Mouse (Mus musculus) myocyte (in vitro differentiated cells): ENCODE results near the gene Ube2d1. TPM values are rescaled to one million over a fixed set of nuclear protein-coding genes. Genes with fewer than 3 reads are reported as not detected.

Experiments used
- H3K27me3 ChIP-seq: one replicate; pipeline ENCODE4 v1.6.1; 2011; ENCODE audit not compliant: control insufficient read depth, insufficient read depth, insufficient read length
- H3K36me3 ChIP-seq: one replicate; pipeline ENCODE4 v1.6.1; 2011; ENCODE audit not compliant: control insufficient read depth, insufficient read depth
- H3K4me2 ChIP-seq: one replicate; pipeline ENCODE4 v1.6.1; 2011; ENCODE audit warnings: low read depth, control low read depth
- H3K4me3 ChIP-seq: one replicate; pipeline ENCODE4 v1.5.1; 2011; ENCODE audit warnings: mild to moderate bottlenecking, control low read depth, moderate library complexity
- H3K79me2 ChIP-seq: one replicate; pipeline ENCODE4 v1.6.1; 2011; ENCODE audit not compliant: control insufficient read depth, insufficient read depth
- H3ac ChIP-seq: one replicate; pipeline ENCODE4 v1.6.1; 2011; ENCODE audit not compliant: control insufficient read depth, insufficient read length
- CEBPB ChIP-seq: IDR thresholded peaks from 2 replicates; pipeline ENCODE4 v1.6.1; 2011; ENCODE audit warnings: mild to moderate bottlenecking, moderate library complexity; ENCODE audit not compliant: poor library complexity, insufficient read depth, severe bottlenecking
- E2F4 ChIP-seq: IDR thresholded peaks from one replicate; pipeline ENCODE4 v1.6.1; 2011; ENCODE audit warnings: mild to moderate bottlenecking, control low read depth, moderate library complexity; ENCODE audit not compliant: insufficient read depth
- MAX ChIP-seq: IDR thresholded peaks from one replicate; pipeline ENCODE4 v1.6.1; 2011; ENCODE audit warnings: low read depth, mild to moderate bottlenecking, control low read depth
- MYOD1 ChIP-seq, 3 experiments: IDR thresholded peaks; one replicate each; pipeline ENCODE4 v1.6.1; 2011; ENCODE audit warnings: control low read depth in 2 of 3, low read depth in 2 of 3, mild to moderate bottlenecking in 2 of 3, moderate library complexity in 1 of 3; ENCODE audit not compliant: insufficient read length in 2 of 3, control insufficient read depth in 1 of 3
- MYOG ChIP-seq, 3 experiments: IDR thresholded peaks; one replicate each; pipeline ENCODE4 v1.6.1; 2011; ENCODE audit warnings: control low read depth in 2 of 3, low read depth in 2 of 3, mild to moderate bottlenecking in 2 of 3; ENCODE audit not compliant: insufficient read length in 2 of 3, control insufficient read depth in 1 of 3, insufficient read depth in 1 of 3
- POLR2A ChIP-seq: IDR thresholded peaks from one replicate; pipeline ENCODE4 v1.6.1; 2011; ENCODE audit warnings: low read depth, mild to moderate bottlenecking, control low read depth, moderate library complexity; ENCODE audit not compliant: insufficient read length
- POLR2AphosphoS2 ChIP-seq: IDR thresholded peaks from one replicate; pipeline ENCODE4 v1.6.1; 2011; ENCODE audit warnings: low read depth, control low read depth; ENCODE audit not compliant: insufficient read length
- REST ChIP-seq: IDR thresholded peaks from one replicate; pipeline ENCODE4 v1.6.1; 2011; ENCODE audit warnings: mild to moderate bottlenecking, control low read depth, moderate library complexity; ENCODE audit not compliant: insufficient read depth, insufficient read length
- SRF ChIP-seq: IDR thresholded peaks from one replicate; pipeline ENCODE4 v1.6.1; 2011; ENCODE audit warnings: low read depth; ENCODE audit not compliant: control insufficient read depth, insufficient read length
- TCF12 ChIP-seq: IDR thresholded peaks from one replicate; pipeline ENCODE4 v1.6.1; 2011; ENCODE audit warnings: mild to moderate bottlenecking, control low read depth; ENCODE audit not compliant: poor library complexity, insufficient read depth, severe bottlenecking
- TCF3 ChIP-seq: IDR thresholded peaks from one replicate; pipeline ENCODE4 v1.6.1; 2011; ENCODE audit warnings: low read depth, control low read depth; ENCODE audit not compliant: insufficient read length
- USF1 ChIP-seq: IDR thresholded peaks from one replicate; pipeline ENCODE4 v1.6.1; 2011; ENCODE audit warnings: low read depth, mild to moderate bottlenecking, control low read depth, moderate library complexity
- polyA plus RNA-seq: library from polyadenylated mRNA; unstranded; fragments of >200 nt; fragmentation: generic; extraction: Trizol; gene quantifications from one replicate; pipeline ENCODE4 v1.2.1, GENCODE M21; 2012; ENCODE audit warnings: missing spikeins

The Ube2d1 gene
- polyA plus RNA-seq, 1 experiment, result 69.3 TPM

- no peak overlapping the region for H3ac ChIP-seq
- no peak for TF ChIP-seq CEBPB
- no peak for TF ChIP-seq E2F4
- TF ChIP-seq POLR2AphosphoS2, result no peak
- no peak for TF ChIP-seq MAX
Observed at GRCm38 (mm10) chr10:71300161-71300560, 15.1 kb upstream of the Ube2d1 start.

GRCm38 (mm10) chr10:71293245-71293644, 8.2 kb upstream of the Ube2d1 start:
- no peak overlapping the region for H3K4me3 ChIP-seq
- H3K79me2 ChIP-seq, result no peaks in the 10 kb centered on the region
- H3K27me3 ChIP-seq, result no peaks in the 10 kb centered on the region
- no peak for TF ChIP-seq REST
- H3K4me2 ChIP-seq, result no peak overlapping the region
- no peak overlapping the region for H3ac ChIP-seq
- H3K36me3 ChIP-seq, result no peaks in the 10 kb centered on the region

More at GRCm38 (mm10) chr10:71300161-71300560, 15.1 kb upstream of the Ube2d1 start:
- H3K79me2 ChIP-seq, result no peaks in the 10 kb centered on the region
- no peak overlapping the region for H3K4me3 ChIP-seq
- no peak overlapping the region for H3K4me2 ChIP-seq
- H3K27me3 ChIP-seq, result no peaks in the 10 kb centered on the region
- no peaks in the 10 kb centered on the region for H3K36me3 ChIP-seq

- Histone ChIP-seq H3K36me3 (no peaks in the 10 kb centered on the region), H3K79me2 (no peaks in the 10 kb centered on the region), H3ac (no peak overlapping the region), H3K27me3 (no peaks in the 10 kb centered on the region), H3K4me3 (no peak overlapping the region), H3K4me2 (peak overlapping the region; percentile 69)
- TF ChIP-seq MYOG (IDR thresholded peaks at IDR 0.05; ENCODE audit: control insufficient read depth in 1 of 3, insufficient read depth in 1 of 3, insufficient read length in 2 of 3, low read depth in 2 of 3) (peak; percentile 91 to 100 (median 100)), E2F4 (no peak), MYOD1 (IDR thresholded peaks at IDR 0.05; ENCODE audit: control insufficient read depth in 1 of 3, insufficient read length in 2 of 3, low read depth in 2 of 3) (peak; percentile 100), POLR2AphosphoS2 (no peak), TCF3 (peak; percentile 97), TCF12 (peak; percentile 100), REST (no peak), USF1 (no peak), SRF (no peak)
Observed at GRCm38 (mm10) chr10:71292254-71292653, 7.2 kb upstream of the Ube2d1 start.

GRCm38 (mm10) chr10:71291801-71292200, 6.7 kb upstream of the Ube2d1 start:
- TF ChIP-seq MYOD1 (IDR thresholded peaks at IDR 0.05; ENCODE audit: control insufficient read depth in 1 of 3, insufficient read length in 2 of 3, low read depth in 2 of 3) (no peak), USF1 (no peak), E2F4 (no peak), MAX (no peak), CEBPB (no peak), POLR2AphosphoS2 (no peak), TCF3 (no peak), REST (no peak), MYOG (IDR thresholded peaks at IDR 0.05; ENCODE audit: control insufficient read depth in 1 of 3, insufficient read depth in 1 of 3, insufficient read length in 2 of 3, low read depth in 2 of 3) (no peak), TCF12 (no peak), SRF (no peak), POLR2A (no peak)
- no peaks in the 10 kb centered on the region for H3K27me3 ChIP-seq
- H3ac ChIP-seq, result no peak overlapping the region
- H3K4me2 ChIP-seq, result peak overlapping the region; percentile 67
- H3K79me2 ChIP-seq, result no peaks in the 10 kb centered on the region
- H3K36me3 ChIP-seq, result no peaks in the 10 kb centered on the region
- H3K4me3 ChIP-seq, result no peak overlapping the region

- no peak for TF ChIP-seq TCF12
- TF ChIP-seq MAX, result no peak
- TF ChIP-seq USF1, result no peak
- peak in 2 of 3 experiments; percentile 18 to 57 for TF ChIP-seq MYOD1 (IDR thresholded peaks at IDR 0.05; ENCODE audit: control insufficient read depth in 1 of 3, insufficient read length in 2 of 3, low read depth in 2 of 3)
- no peak for TF ChIP-seq E2F4
- TF ChIP-seq CEBPB, result peak; percentile 67
- TF ChIP-seq TCF3, result no peak
- no peak for TF ChIP-seq REST
- TF ChIP-seq SRF, result no peak
- TF ChIP-seq MYOG (IDR thresholded peaks at IDR 0.05; ENCODE audit: control insufficient read depth in 1 of 3, insufficient read depth in 1 of 3, insufficient read length in 2 of 3, low read depth in 2 of 3), result peak in 2 of 3 experiments; percentile 26 to 74
- TF ChIP-seq POLR2A, result no peak
- no peak for TF ChIP-seq POLR2AphosphoS2
- no peaks in the 10 kb centered on the region for H3K79me2 ChIP-seq
- no peaks in the 10 kb centered on the region for H3K36me3 ChIP-seq
- H3K4me3 ChIP-seq, result no peak overlapping the region
- peak overlapping the region; percentile 67 for H3K4me2 ChIP-seq
- H3K27me3 ChIP-seq, result no peaks in the 10 kb centered on the region
- H3ac ChIP-seq, result no peak overlapping the region
Observed at GRCm38 (mm10) chr10:71291179-71291661, 6.2 kb upstream of the Ube2d1 start.
